Mouse (Mus musculus) C2C12 (cell line): Measurements from ENCODE around the gene Adra2b.

Experiments
- CEBPB ChIP-seq: IDR thresholded peaks from one replicate; pipeline ENCODE4 v1.6.1; 2011; ENCODE audit warnings: low read depth, mild to moderate bottlenecking, control low read depth, moderate library complexity
- CTCF ChIP-seq: IDR thresholded peaks from one replicate; pipeline ENCODE4 v1.5.1; 2011; ENCODE audit not compliant: control insufficient read depth, insufficient read depth, insufficient read length
- MAX ChIP-seq: IDR thresholded peaks from one replicate; pipeline ENCODE4 v1.6.1; 2011; ENCODE audit warnings: mild to moderate bottlenecking, control low read depth

GRCm38 (mm10) chr2:127319071-127319470 lies 43.9 kb upstream of the Adra2b start:
- TF ChIP-seq CTCF, result no peak
- no peak for TF ChIP-seq CEBPB
- no peak for TF ChIP-seq MAX
